Mouse (Mus musculus): ENCODE measurements around the gene Cntn5. TPM values are rescaled to one million over a fixed set of nuclear protein-coding genes. Genes with fewer than 3 reads are reported as not detected.
"Not testable (repeated sequence)": the region's sequence is repeated elsewhere in the genome, so short reads cannot be mapped to it uniquely, and the experiment has no call there.

Cntn5 gene
- polyA plus RNA-seq, 1 experiment from 2014 or later, result 0.28 TPM

DNA sequence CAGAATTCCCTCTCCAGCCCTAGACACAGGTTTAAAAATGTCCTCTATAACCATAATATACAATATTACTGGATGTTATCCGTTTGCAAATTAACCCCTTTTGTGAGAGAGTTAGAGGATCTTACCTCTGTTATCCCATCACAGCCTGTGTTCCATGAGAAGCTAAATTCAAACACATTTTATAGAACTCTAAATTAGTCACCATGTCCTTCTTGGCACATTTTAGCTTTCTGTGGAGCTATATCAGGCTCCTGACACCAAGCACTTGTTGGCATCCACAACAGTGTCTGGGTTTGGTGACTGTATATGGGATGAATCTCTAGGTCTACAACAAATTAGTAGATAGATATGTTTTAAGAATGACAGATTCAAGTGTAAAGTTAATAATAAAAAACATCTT is 253.9 kb downstream of the Cntn5 start:
- ATAC-seq (replicated peaks; ENCODE audit: insufficient number of reproducible peaks, low FRiP score, low TSS enrichment, low read depth) (no peak), DNase-seq (ENCODE audit: low spot score) (no peak)
- WGBS, result 78% methylated on average over 1 of the region's 1 CpGs
- no peak overlapping the region for H3K27ac ChIP-seq (replicated peaks; ENCODE audit: low read depth, low read length)
- no peaks in the 10 kb centered on the region for H3K4me1 ChIP-seq (ENCODE audit: control insufficient read depth, insufficient read depth, low read length)
- H3K27me3 ChIP-seq (ENCODE audit: control insufficient read depth, insufficient read depth, low read length), result no peaks in the 10 kb centered on the region
- no peak overlapping the region for H3K4me2 ChIP-seq (ENCODE audit: low read depth, low read length)
- no peak overlapping the region for H3K4me3 ChIP-seq (ENCODE audit: low read depth, low read length)
- H3K36me3 ChIP-seq (replicated peaks; ENCODE audit: control insufficient read depth, insufficient read depth, low read depth, low read length), result no peaks in the 10 kb centered on the region
- no peak overlapping the region for H3K9ac ChIP-seq (replicated peaks; ENCODE audit: low read length)
- no peaks in the 10 kb centered on the region for H3K9me3 ChIP-seq (replicated peaks; ENCODE audit: control insufficient read depth, low read length)

DNA sequence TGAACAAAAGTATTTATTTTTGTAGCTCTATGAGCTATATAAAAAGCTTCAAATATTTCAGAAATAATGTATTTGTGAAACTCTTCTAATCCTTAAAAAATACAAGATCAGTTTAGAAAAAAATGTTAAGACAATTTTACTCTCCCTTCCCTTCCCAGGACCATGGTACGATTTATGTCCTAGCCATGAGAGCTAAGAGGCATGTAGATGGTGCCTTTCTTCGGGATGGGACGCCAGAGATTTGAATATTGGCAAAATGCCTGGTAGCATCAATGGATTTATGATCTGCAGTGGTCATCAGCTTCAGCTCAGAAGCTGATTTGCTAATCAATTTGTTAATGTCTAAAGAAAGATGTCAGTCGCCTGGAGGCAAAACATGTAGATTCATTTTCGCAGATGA is 258.6 kb downstream of the Cntn5 start:
- Histone ChIP-seq H3K4me3 (ENCODE audit: low read depth, low read length) (no peak overlapping the region), H3K9me3 (replicated peaks; ENCODE audit: control insufficient read depth, low read length) (no peaks in the 10 kb centered on the region), H3K4me2 (ENCODE audit: low read depth, low read length) (no peak overlapping the region), H3K4me1 (ENCODE audit: control insufficient read depth, insufficient read depth, low read length) (no peaks in the 10 kb centered on the region), H3K9ac (replicated peaks; ENCODE audit: low read length) (no peak overlapping the region), H3K36me3 (replicated peaks; ENCODE audit: control insufficient read depth, insufficient read depth, low read depth, low read length) (no peaks in the 10 kb centered on the region), H3K27me3 (ENCODE audit: control insufficient read depth, insufficient read depth, low read length) (no peaks in the 10 kb centered on the region), H3K27ac (replicated peaks; ENCODE audit: low read depth, low read length) (no peak overlapping the region)
- DNase-seq (ENCODE audit: low spot score), result no peak
- WGBS, result 89% methylated on average over 5 of the region's 5 CpGs
- no peak for ATAC-seq (replicated peaks; ENCODE audit: insufficient number of reproducible peaks, low FRiP score, low TSS enrichment, low read depth)

DNA sequence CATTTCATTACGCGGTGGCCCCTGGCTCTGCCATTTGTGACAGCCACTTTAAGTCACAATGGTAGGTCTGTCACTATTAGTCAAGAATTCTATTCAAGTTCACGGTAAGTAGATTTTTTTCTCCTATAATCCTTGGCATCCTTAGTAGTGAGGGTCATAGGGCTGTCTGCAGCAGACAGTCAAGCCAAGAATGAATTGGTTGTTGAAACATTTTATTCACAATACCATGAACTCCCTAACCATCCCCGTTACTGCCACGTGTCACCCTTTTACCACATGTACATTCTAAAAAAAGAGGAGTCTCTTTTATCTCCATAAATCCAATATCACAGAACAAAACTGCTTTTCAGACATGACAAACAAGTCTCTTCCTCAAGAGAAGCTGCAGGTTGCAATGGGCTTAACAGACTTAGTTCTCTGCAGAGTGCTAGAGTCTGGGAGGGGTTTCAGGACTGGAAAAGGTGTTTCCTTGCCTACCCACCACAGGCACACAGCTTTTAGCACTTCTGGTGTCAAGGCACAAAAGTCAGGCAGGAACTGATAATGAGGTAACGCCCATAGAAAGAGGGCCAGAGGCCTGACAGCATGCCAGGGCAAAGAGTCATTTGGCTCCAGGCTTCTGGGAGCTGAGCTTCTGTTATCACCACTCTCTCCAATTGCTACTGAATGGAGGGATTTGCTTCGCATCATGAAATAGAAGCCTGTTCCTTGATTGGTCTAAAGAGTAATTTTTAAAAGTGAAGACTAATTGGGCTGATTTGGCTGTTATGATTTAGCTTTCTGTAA is 259.3 kb downstream of the Cntn5 start:
- no peak for DNase-seq (ENCODE audit: low spot score)
- H3K4me3 ChIP-seq (ENCODE audit: low read depth, low read length), result no peak overlapping the region
- ATAC-seq (replicated peaks; ENCODE audit: insufficient number of reproducible peaks, low FRiP score, low TSS enrichment, low read depth), result no peak
- no peak overlapping the region for H3K9ac ChIP-seq (replicated peaks; ENCODE audit: low read length)
- no peaks in the 10 kb centered on the region for H3K27me3 ChIP-seq (ENCODE audit: control insufficient read depth, insufficient read depth, low read length)
- WGBS, result 72% methylated on average over 7 of the region's 7 CpGs
- H3K9me3 ChIP-seq (replicated peaks; ENCODE audit: control insufficient read depth, low read length), result no peaks in the 10 kb centered on the region
- H3K4me2 ChIP-seq (ENCODE audit: low read depth, low read length), result no peak overlapping the region
- H3K27ac ChIP-seq (replicated peaks; ENCODE audit: low read depth, low read length), result no peak overlapping the region
- H3K36me3 ChIP-seq (replicated peaks; ENCODE audit: control insufficient read depth, insufficient read depth, low read depth, low read length), result no peaks in the 10 kb centered on the region
- H3K4me1 ChIP-seq (ENCODE audit: control insufficient read depth, insufficient read depth, low read length), result no peaks in the 10 kb centered on the region

DNA sequence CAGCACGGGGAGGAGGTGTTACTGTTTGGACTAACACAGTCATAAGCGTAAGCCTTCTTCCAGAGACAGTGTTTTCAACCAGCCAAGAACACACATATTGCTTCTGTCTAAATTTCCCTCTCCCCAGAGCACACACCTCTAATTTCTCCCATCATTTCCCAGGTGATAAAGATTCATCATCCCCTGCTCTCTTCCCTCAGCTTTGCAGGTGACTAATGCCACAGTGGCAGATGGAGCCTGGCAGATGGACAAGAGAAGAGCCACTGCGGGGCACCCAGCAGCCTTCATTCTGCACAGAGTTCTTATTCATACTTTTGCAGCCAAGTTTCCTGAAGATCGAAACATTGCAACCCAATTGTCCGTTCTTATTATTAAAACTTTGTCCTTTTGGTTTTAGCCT is 286.5 kb downstream of the Cntn5 start:
- H3K4me2 ChIP-seq (ENCODE audit: low read depth, low read length), result no peak overlapping the region
- H3K9me3 ChIP-seq (replicated peaks; ENCODE audit: control insufficient read depth, low read length), result no peaks in the 10 kb centered on the region
- H3K4me1 ChIP-seq (ENCODE audit: control insufficient read depth, insufficient read depth, low read length), result no peaks in the 10 kb centered on the region
- no peak overlapping the region for H3K9ac ChIP-seq (replicated peaks; ENCODE audit: low read length)
- WGBS, result 79% methylated on average over 5 of the region's 5 CpGs
- H3K4me3 ChIP-seq (ENCODE audit: low read depth, low read length), result no peak overlapping the region
- ATAC-seq (replicated peaks; ENCODE audit: insufficient number of reproducible peaks, low FRiP score, low TSS enrichment, low read depth), result no peak
- H3K36me3 ChIP-seq (replicated peaks; ENCODE audit: control insufficient read depth, insufficient read depth, low read depth, low read length), result no peaks in the 10 kb centered on the region
- DNase-seq (ENCODE audit: low spot score), result no peak
- H3K27me3 ChIP-seq (ENCODE audit: control insufficient read depth, insufficient read depth, low read length), result no peaks in the 10 kb centered on the region
- H3K27ac ChIP-seq (replicated peaks; ENCODE audit: low read depth, low read length), result no peak overlapping the region

DNA sequence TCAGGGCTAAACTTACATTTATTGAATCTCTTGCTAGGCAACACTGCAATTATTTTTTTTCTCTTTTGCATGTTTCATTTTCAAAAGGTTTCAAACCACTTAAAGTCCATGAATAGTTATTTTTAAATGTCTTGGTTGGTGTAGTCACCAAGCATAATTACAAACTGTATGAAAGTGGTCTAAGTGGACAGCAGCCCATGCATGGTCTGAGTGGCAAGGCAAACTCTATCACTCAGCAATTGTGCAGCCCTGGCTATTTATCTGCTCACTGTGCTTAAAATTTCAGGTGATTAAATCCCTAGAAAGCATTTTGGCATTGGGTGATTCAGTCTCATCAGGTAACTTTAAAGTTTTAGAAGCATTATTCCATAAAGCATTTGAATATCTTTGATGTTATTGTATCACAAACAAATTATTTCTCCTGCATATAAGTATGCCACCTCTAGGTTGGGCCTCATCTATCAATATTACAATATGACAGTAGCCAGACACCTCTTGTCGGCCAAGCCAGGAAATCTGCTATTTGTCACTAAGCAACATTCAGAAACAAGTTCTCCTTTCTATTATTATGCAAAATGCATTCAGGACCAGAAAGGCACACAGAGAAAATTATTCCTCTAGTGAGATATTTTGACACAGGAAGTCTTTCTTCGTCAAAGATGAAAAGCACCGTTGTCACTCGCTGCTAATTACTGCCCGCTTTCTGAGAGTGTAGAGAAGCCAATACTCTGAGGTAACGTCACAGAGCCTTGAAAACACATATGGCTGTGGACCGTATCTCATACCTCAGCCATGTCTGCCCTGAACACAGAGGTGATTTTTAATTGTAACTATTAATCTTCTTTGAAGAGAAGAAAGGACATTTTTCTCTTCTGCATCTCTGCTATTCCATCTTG is 329.0 kb downstream of the Cntn5 start:
- no peak overlapping the region for H3K27ac ChIP-seq (replicated peaks; ENCODE audit: low read depth, low read length)
- 79% methylated on average over 7 of the region's 7 CpGs for WGBS
- no peak for ATAC-seq (replicated peaks; ENCODE audit: insufficient number of reproducible peaks, low FRiP score, low TSS enrichment, low read depth)

DNA sequence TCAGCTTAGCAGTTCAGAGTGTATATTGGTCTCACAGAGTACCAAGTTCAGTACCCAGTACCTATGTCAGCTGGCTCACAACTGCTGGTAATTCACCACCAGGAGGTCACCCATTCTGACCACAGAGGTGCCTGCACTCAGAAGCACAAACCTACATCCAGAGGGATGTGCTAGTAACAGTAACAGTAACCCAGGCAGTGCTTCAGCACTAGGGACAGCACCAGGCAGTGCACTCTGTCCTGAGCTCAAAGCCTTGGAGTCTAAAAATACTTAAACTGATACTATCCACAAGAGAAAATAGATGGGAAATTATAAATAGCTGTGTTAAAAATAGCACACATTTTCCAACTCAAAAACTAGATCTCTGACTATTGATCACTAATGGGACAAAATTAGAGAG is 334.7 kb downstream of the Cntn5 start:
- DNase-seq (ENCODE audit: low spot score), result peak; percentile 49
- no peak overlapping the region for H3K4me3 ChIP-seq (ENCODE audit: low read depth, low read length)

More for the DNA sequence above, 329.0 kb downstream of the Cntn5 start:
- Histone ChIP-seq H3K27me3 (ENCODE audit: control insufficient read depth, insufficient read depth, low read length) (no peaks in the 10 kb centered on the region), H3K9ac (replicated peaks; ENCODE audit: low read length) (no peak overlapping the region), H3K4me3 (ENCODE audit: low read depth, low read length) (no peak overlapping the region), H3K4me1 (ENCODE audit: control insufficient read depth, insufficient read depth, low read length) (no peaks in the 10 kb centered on the region), H3K4me2 (ENCODE audit: low read depth, low read length) (no peak overlapping the region), H3K9me3 (replicated peaks; ENCODE audit: control insufficient read depth, low read length) (no peaks in the 10 kb centered on the region), H3K36me3 (replicated peaks; ENCODE audit: control insufficient read depth, insufficient read depth, low read depth, low read length) (no peaks in the 10 kb centered on the region)
- DNase-seq (ENCODE audit: low spot score), result no peak

DNA sequence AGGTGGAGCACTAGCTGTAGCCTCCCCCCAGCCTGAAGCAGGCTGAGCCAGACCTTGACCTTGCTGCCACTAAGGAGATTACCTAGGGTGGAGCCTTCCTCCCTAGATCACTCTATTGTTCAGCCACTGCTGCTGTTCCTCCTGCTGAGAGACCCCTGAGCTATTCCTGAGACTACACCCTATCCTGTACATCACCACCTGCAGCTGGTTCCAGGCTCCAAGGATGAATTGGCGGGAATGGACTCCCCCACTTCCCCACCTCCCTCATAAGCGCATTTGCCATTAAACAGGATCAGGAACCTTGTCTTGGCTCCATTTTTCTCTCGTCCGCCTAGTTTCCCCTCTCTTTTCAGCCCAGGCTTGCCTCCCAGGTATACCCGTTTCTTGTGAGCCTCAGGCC is 363.7 kb downstream of the Cntn5 start:
- H3K9me3 ChIP-seq (replicated peaks; ENCODE audit: control insufficient read depth, low read length); H3K27me3 ChIP-seq (ENCODE audit: control insufficient read depth, insufficient read depth, low read length); ATAC-seq (replicated peaks; ENCODE audit: insufficient number of reproducible peaks, low FRiP score, low TSS enrichment, low read depth); H3K9ac ChIP-seq (replicated peaks; ENCODE audit: low read length); H3K36me3 ChIP-seq (replicated peaks; ENCODE audit: control insufficient read depth, insufficient read depth, low read depth, low read length); DNase-seq (ENCODE audit: low spot score); H3K4me1 ChIP-seq (ENCODE audit: control insufficient read depth, insufficient read depth, low read length); H3K27ac ChIP-seq (replicated peaks; ENCODE audit: low read depth, low read length); H3K4me3 ChIP-seq (ENCODE audit: low read depth, low read length); H3K4me2 ChIP-seq (ENCODE audit: low read depth, low read length): not testable (repeated sequence)
- 61% methylated on average over 5 of the region's 5 CpGs for WGBS

More for the DNA sequence above, 334.7 kb downstream of the Cntn5 start:
- Histone ChIP-seq H3K27me3 (ENCODE audit: control insufficient read depth, insufficient read depth, low read length) (no peaks in the 10 kb centered on the region), H3K9me3 (replicated peaks; ENCODE audit: control insufficient read depth, low read length) (no peaks in the 10 kb centered on the region), H3K27ac (replicated peaks; ENCODE audit: low read depth, low read length) (no peak overlapping the region), H3K9ac (replicated peaks; ENCODE audit: low read length) (no peak overlapping the region), H3K4me2 (ENCODE audit: low read depth, low read length) (no peak overlapping the region), H3K36me3 (replicated peaks; ENCODE audit: control insufficient read depth, insufficient read depth, low read depth, low read length) (no peaks in the 10 kb centered on the region), H3K4me1 (ENCODE audit: control insufficient read depth, insufficient read depth, low read length) (no peaks in the 10 kb centered on the region)
- ATAC-seq (replicated peaks; ENCODE audit: insufficient number of reproducible peaks, low FRiP score, low TSS enrichment, low read depth), result no peak

DNA sequence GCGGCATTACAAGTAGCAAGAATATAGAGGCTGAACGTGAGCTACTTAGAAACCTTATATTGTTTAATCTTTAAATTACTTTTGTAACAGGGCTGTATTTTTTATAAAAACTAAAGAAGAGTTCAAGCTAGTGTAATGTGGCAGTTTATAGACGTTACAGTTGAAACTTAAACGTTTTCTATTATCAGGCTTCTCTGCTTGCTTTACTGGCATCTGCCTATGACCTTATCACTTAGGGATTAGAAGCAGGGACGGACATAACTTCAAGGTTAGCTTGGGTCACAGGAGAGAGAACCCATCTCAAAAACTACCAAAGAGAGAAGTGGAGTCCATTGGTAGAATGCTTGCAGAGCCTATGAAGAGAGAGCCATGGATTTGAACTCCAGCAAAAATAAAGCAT is 372.3 kb downstream of the Cntn5 start:
- Histone ChIP-seq H3K4me3 (ENCODE audit: low read depth, low read length) (no peak overlapping the region), H3K4me2 (ENCODE audit: low read depth, low read length) (no peak overlapping the region), H3K27me3 (ENCODE audit: control insufficient read depth, insufficient read depth, low read length) (no peaks in the 10 kb centered on the region), H3K9ac (replicated peaks; ENCODE audit: low read length) (no peak overlapping the region), H3K9me3 (replicated peaks; ENCODE audit: control insufficient read depth, low read length) (no peaks in the 10 kb centered on the region), H3K4me1 (ENCODE audit: control insufficient read depth, insufficient read depth, low read length) (no peaks in the 10 kb centered on the region), H3K27ac (replicated peaks; ENCODE audit: low read depth, low read length) (no peak overlapping the region), H3K36me3 (replicated peaks; ENCODE audit: control insufficient read depth, insufficient read depth, low read depth, low read length) (no peaks in the 10 kb centered on the region)
- ATAC-seq (replicated peaks; ENCODE audit: insufficient number of reproducible peaks, low FRiP score, low TSS enrichment, low read depth) (no peak), DNase-seq (ENCODE audit: low spot score) (no peak)
- 78% methylated on average over 5 of the region's 5 CpGs for WGBS
